Comparison of ENCODE assay signal across 22 mouse cellular contexts in genomic region chr2:119605361-119605973, GRCm38 (mm10). TPM values are rescaled to one million over a fixed set of nuclear protein-coding genes. Genes with fewer than 3 reads are reported as not detected.
DNase-seq lines count a peak whose midpoint lies in the region; ATAC-seq lines count a peak whose summit lies in the region.
"Had no signal": no experiment of that assay in that cellular context is flagged by ENCODE, and none has a peak within 500 bp of the region (broad histone marks: within the 10 kb centered on the region; RNA-seq: fewer than 3 reads in every experiment).

No protein-coding gene starts in this region.

- H3K4me2 ChIP-seq in liver, embryonic 11.5 days = peak overlapping the region; percentile 47
- H3K4me2 ChIP-seq: embryonic facial prominence, embryonic 13.5 days; heart, embryonic 11.5 days; limb, embryonic 12.5 days; neural tube, embryonic 12.5 days had no signal

- H3K4me3 ChIP-seq in liver, embryonic 11.5 days (ENCODE audit: low read depth, low read length) = no peak overlapping the region
- H3K4me3 ChIP-seq: embryonic facial prominence, embryonic 13.5 days; left cerebral cortex, adult 2 months; limb, embryonic 12.5 days; midbrain, embryonic 10.5 days; neural tube, embryonic 12.5 days had no signal

- H3K27me3 ChIP-seq in liver, embryonic 11.5 days (replicated peaks; ENCODE audit: control insufficient read depth, insufficient read depth, low read length) = no peaks in the 10 kb centered on the region
- H3K27me3 ChIP-seq: embryonic facial prominence, embryonic 13.5 days; limb, embryonic 12.5 days; neural tube, embryonic 12.5 days had no signal

- H3K9me3 ChIP-seq in liver, embryonic 11.5 days (ENCODE audit: control insufficient read depth, low read length) = no peaks in the 10 kb centered on the region
- H3K9me3 ChIP-seq: embryonic facial prominence, embryonic 13.5 days; limb, embryonic 12.5 days; midbrain, embryonic 10.5 days; neural tube, embryonic 12.5 days had no signal

- DNase-seq in spleen, adult 12 weeks (ENCODE audit: low spot score) = peak; percentile 63
- no peak for DNase-seq in spleen, postnatal 14 days (ENCODE audit: low spot score in 2 of 2)
- peak; percentile 66 for DNase-seq in c-Kit-positive CD71-positive TER-119-negative erythroid progenitor cells, embryonic 14.5 days (ENCODE audit: low read depth)
- DNase-seq in liver, embryonic 11.5 days (ENCODE audit: low spot score) = no peak
- no peak for DNase-seq in urinary bladder, adult 2 months (ENCODE audit: low spot score)
- no peak for DNase-seq in gastrocnemius, postnatal 10 days
- no peak for DNase-seq in cerebellum, adult 8-10 months
- DNase-seq: adrenal gland, adult 2 months; B cell, adult 2 months; cerebellum, adult 9-10 months; gastrocnemius, postnatal 14 days; kidney, adult 18-20 months; kidney, postnatal 14 days had no signal

- peak overlapping the region; percentile 89 for H3K27ac ChIP-seq in liver, embryonic 11.5 days (ENCODE audit: low read depth, low read length)
- H3K27ac ChIP-seq: embryonic facial prominence, embryonic 13.5 days; left cerebral cortex, adult 2 months; limb, embryonic 12.5 days; midbrain, embryonic 10.5 days; neural tube, embryonic 12.5 days had no signal

- H3K9ac ChIP-seq in liver, embryonic 11.5 days (ENCODE audit: low read depth, low read length) = peak overlapping the region; percentile 30; the same call in 1 of the 2 replicates
- H3K9ac ChIP-seq: embryonic facial prominence, embryonic 13.5 days; limb, embryonic 12.5 days; neural tube, embryonic 12.5 days had no signal

- 64% methylated on average over 6 of the region's 6 CpGs for WGBS in liver, embryonic 11.5 days

- peak; percentile 86 for ATAC-seq in liver, embryonic 11.5 days (replicated peaks; ENCODE audit: low FRiP score)
- ATAC-seq in megakaryocyte-erythroid progenitor cell, adult 5-6 weeks (replicated peaks; ENCODE audit: low FRiP score, low TSS enrichment, poor library complexity, severe bottlenecking) = peak; percentile 80
- ATAC-seq: hindbrain, embryonic 16.5 days had no signal

- peaks cover 39% of the 10 kb centered on the region for H3K4me1 ChIP-seq in liver, embryonic 11.5 days (replicated peaks; ENCODE audit: control insufficient read depth, insufficient read depth, low read length)
- H3K4me1 ChIP-seq: embryonic facial prominence, embryonic 13.5 days; limb, embryonic 12.5 days; midbrain, embryonic 10.5 days; neural tube, embryonic 12.5 days had no signal

- H3K36me3 ChIP-seq in liver, embryonic 11.5 days (ENCODE audit: control insufficient read depth, insufficient read depth, low read length) = peaks cover 40% of the 10 kb centered on the region

RNA-seq across cellular contexts. Expression of gene Nusap1, which starts 12.6 kb away (rescaled TPM):
- 76.5 and 88.3 TPM in 2 replicates for polyA plus RNA-seq in liver, embryonic 11.5 days (2014; fragmentation: Nextera tagmentation; extraction: Ambion mirVana)
- 31.2 and 40.4 TPM in 2 replicates for total RNA-seq in megakaryocyte-erythroid progenitor cell, adult 5-6 weeks (2014; fragmentation: Nextera tagmentation)
- 64.8 and 66.4 TPM in 2 replicates for total RNA-seq in megakaryocyte-erythroid progenitor cell, adult 5-6 weeks (2017)
- 1.6 TPM in 2 replicates for polyA plus RNA-seq in urinary bladder, adult 2 months (2012; rRNA removed)
- total RNA-seq in gastrocnemius, postnatal 10 days (2021) = 1 to 10 TPM; 6.8 to 8.4 TPM

RNA-seq across cellular contexts. Expression of gene Oip5, which starts 12.8 kb away (rescaled TPM):
- 42.0 and 47.7 TPM in 2 replicates for polyA plus RNA-seq in liver, embryonic 11.5 days (2014; fragmentation: Nextera tagmentation; extraction: Ambion mirVana)
- total RNA-seq in megakaryocyte-erythroid progenitor cell, adult 5-6 weeks (2014; fragmentation: Nextera tagmentation) = 26.0 TPM in 2 replicates
- 21.8 and 41.9 TPM in 2 replicates for total RNA-seq in megakaryocyte-erythroid progenitor cell, adult 5-6 weeks (2017)
- 2.5 and 3.6 TPM in 2 replicates for polyA plus RNA-seq in urinary bladder, adult 2 months (2012; rRNA removed)
- total RNA-seq in gastrocnemius, postnatal 10 days (2021) = 1 to 10 TPM; 2.5 to 3.4 TPM

RNA-seq across cellular contexts. Expression of gene Ndufaf1, which starts 57.2 kb away (rescaled TPM):
- polyA plus RNA-seq in liver, embryonic 11.5 days (2014; fragmentation: Nextera tagmentation; extraction: Ambion mirVana) = 64.6 and 66.9 TPM in 2 replicates
- total RNA-seq in megakaryocyte-erythroid progenitor cell, adult 5-6 weeks (2014; fragmentation: Nextera tagmentation) = 45.0 and 46.6 TPM in 2 replicates
- total RNA-seq in megakaryocyte-erythroid progenitor cell, adult 5-6 weeks (2017) = 31.1 and 40.3 TPM in 2 replicates
- polyA plus RNA-seq in urinary bladder, adult 2 months (2012; rRNA removed) = 18.4 and 20.0 TPM in 2 replicates
- 10 to 100 TPM; 36.0 to 40.0 TPM for total RNA-seq in gastrocnemius, postnatal 10 days (2021)

RNA-seq across cellular contexts. Expression of gene Chp1, which starts 58.0 kb away (rescaled TPM):
- 40.1 and 42.2 TPM in 2 replicates for polyA plus RNA-seq in liver, embryonic 11.5 days (2014; fragmentation: Nextera tagmentation; extraction: Ambion mirVana)
- total RNA-seq in megakaryocyte-erythroid progenitor cell, adult 5-6 weeks (2014; fragmentation: Nextera tagmentation) = 36.7 and 54.6 TPM in 2 replicates
- 48.5 and 63.0 TPM in 2 replicates for total RNA-seq in megakaryocyte-erythroid progenitor cell, adult 5-6 weeks (2017)
- 133 and 134 TPM in 2 replicates for polyA plus RNA-seq in urinary bladder, adult 2 months (2012; rRNA removed)
- total RNA-seq in gastrocnemius, postnatal 10 days (2021) = 10 to 100 TPM; 55.8 to 57.9 TPM

RNA-seq across cellular contexts. Expression of gene Exd1, which starts 58.0 kb away (rescaled TPM):
- 0.25 and 0.29 TPM in 2 replicates for polyA plus RNA-seq in liver, embryonic 11.5 days (2014; fragmentation: Nextera tagmentation; extraction: Ambion mirVana)
- total RNA-seq in megakaryocyte-erythroid progenitor cell, adult 5-6 weeks (2014; fragmentation: Nextera tagmentation) = 0.37 TPM in 1 of 2 replicates, not detected in the other
- not detected in 2 replicates for total RNA-seq in megakaryocyte-erythroid progenitor cell, adult 5-6 weeks (2017)
- 3.1 TPM in 2 replicates for polyA plus RNA-seq in urinary bladder, adult 2 months (2012; rRNA removed)
- under 1 TPM; 0.14 to 0.20 TPM for total RNA-seq in gastrocnemius, postnatal 10 days (2021)
- total RNA-seq: monocyte, adult 5-6 weeks had no signal

Comparison
In these comparisons a context has a peak if more than half of its experiments do, and no peak if none do; other contexts are left out.
1. DNase-seq: peak in spleen, adult 12 weeks (single experiment) and c-Kit-positive CD71-positive TER-119-negative erythroid progenitor cells, embryonic 14.5 days (single experiment); none in spleen, postnatal 14 days (0 of 2), liver, embryonic 11.5 days (single experiment), urinary bladder, adult 2 months (single experiment), gastrocnemius, postnatal 10 days (single experiment) and cerebellum, adult 8-10 months (single experiment).
2. RNA of gene Oip5, which starts 12.8 kb away (total RNA-seq): 21.8 to 41.9 TPM in megakaryocyte-erythroid progenitor cell, adult 5-6 weeks; 2.5 to 3.4 TPM in gastrocnemius, postnatal 10 days; every median in the first group is over 4 times any median in the second.